Mouse (Mus musculus): ENCODE measurements around the gene Ndufb10. TPM values are rescaled to one million over a fixed set of nuclear protein-coding genes. Genes with fewer than 3 reads are reported as not detected.
"Not testable (repeated sequence)": the region's sequence is repeated elsewhere in the genome, so short reads cannot be mapped to it uniquely, and the experiment has no call there.

The Ndufb10 gene
- total RNA-seq, 2 experiments from 2014 or later = 367 to 608 TPM

GRCm38 (mm10) chr17:24732233-24732935, 8.1 kb upstream of the Ndufb10 start:
- TF ChIP-seq CTCF (IDR thresholded peaks at IDR 0.05) = no peak
- peak; percentile 91 for DNase-seq
- peak overlapping the region; percentile 98 for H3K27ac ChIP-seq
- H3K4me3 ChIP-seq = peak overlapping the region; percentile 78
- intact Hi-C loops (cut with DNase I) = no loop called here

GRCm38 (mm10) chr17:24730787-24731186, 6.5 kb upstream of the Ndufb10 start:
- TF ChIP-seq CTCF (IDR thresholded peaks at IDR 0.05) = no peak
- H3K27ac ChIP-seq = peak overlapping the region; percentile 98
- intact Hi-C loops (cut with DNase I) = no loop called here
- peak overlapping the region; percentile 78 for H3K4me3 ChIP-seq
- no peak for DNase-seq

GRCm38 (mm10) chr17:24729067-24729466, 4.8 kb upstream of the Ndufb10 start:
- Histone ChIP-seq H3K27ac (peak overlapping the region; percentile 98), H3K4me3 (peak overlapping the region; percentile 78)
- no peak for TF ChIP-seq CTCF (IDR thresholded peaks at IDR 0.05)
- intact Hi-C loops (cut with DNase I) = no loop called here
- peak; percentile 81 for DNase-seq

- Histone ChIP-seq H3K4me3 (peak overlapping the region; percentile 78), H3K27ac (peak overlapping the region; percentile 98)
- intact Hi-C loops (cut with DNase I) = no loop called here
- no peak for TF ChIP-seq CTCF (IDR thresholded peaks at IDR 0.05)
- DNase-seq = peak; percentile 72
Observed at GRCm38 (mm10) chr17:24728184-24728583, 3.9 kb upstream of the Ndufb10 start.

GRCm38 (mm10) chr17:24727618-24728017, 3.3 kb upstream of the Ndufb10 start, which contains the start of gene Rpl3l:
Rpl3l (plus strand) TSS chr17:24727820.
- peak; percentile 90 for DNase-seq

GRCm38 (mm10) chr17:24725637-24726390, 1.5 kb upstream of the Ndufb10 start:
- intact Hi-C loops (cut with DNase I) = no loop called here
- DNase-seq = no peak
- Histone ChIP-seq H3K4me3 (no peak overlapping the region), H3K27ac (peak overlapping the region; percentile 98)
- peak; percentile 35; the same call in 1 of the 2 replicates for TF ChIP-seq CTCF (IDR thresholded peaks at IDR 0.05)

More at GRCm38 (mm10) chr17:24727618-24728017, 3.3 kb upstream of the Ndufb10 start, which contains the start of gene Rpl3l:
- peak within 1 kb of the TSS; percentile 78 for H3K4me3 ChIP-seq
- intact Hi-C loops (cut with DNase I) = no loop called here
- H3K27ac ChIP-seq = peak within 1 kb of the TSS; percentile 98
- no peak for TF ChIP-seq CTCF (IDR thresholded peaks at IDR 0.05)

- intact Hi-C loops (cut with DNase I) = no loop called here
- TF ChIP-seq CTCF (IDR thresholded peaks at IDR 0.05) = no peak
- Histone ChIP-seq H3K4me3 (peak overlapping the region; percentile 98), H3K27ac (peak overlapping the region; percentile 97)
- DNase-seq = no peak
Observed at GRCm38 (mm10) chr17:24723881-24724180, 447 bp downstream of the Ndufb10 start.

- no peak for TF ChIP-seq CTCF (IDR thresholded peaks at IDR 0.05)
- peak overlapping the region; percentile 98 for H3K4me3 ChIP-seq
- no peak for DNase-seq
- intact Hi-C loops (cut with DNase I) = no loop called here
- H3K27ac ChIP-seq = peak overlapping the region; percentile 97
Observed at GRCm38 (mm10) chr17:24723122-24723880, 977 bp downstream of the Ndufb10 start.

GRCm38 (mm10) chr17:24722220-24722924, 1.9 kb downstream of the Ndufb10 start:
- no peak for DNase-seq
- Histone ChIP-seq H3K27ac (peak overlapping the region; percentile 51), H3K4me3 (peak overlapping the region; percentile 98)
- no peak for TF ChIP-seq CTCF (IDR thresholded peaks at IDR 0.05)
- intact Hi-C loops (cut with DNase I) = no loop called here

- intact Hi-C loops (cut with DNase I) = not testable (repeated sequence)
- peak overlapping the region; percentile 51; the same call in 1 of the 2 replicates for H3K27ac ChIP-seq
Observed at GRCm38 (mm10) chr17:24721383-24721955, 2.8 kb downstream of the Ndufb10 start.

GRCm38 (mm10) chr17:24720616-24721015, 3.7 kb downstream of the Ndufb10 start:
- intact Hi-C loops (cut with DNase I); DNase-seq: not testable (repeated sequence)
- H3K4me3 ChIP-seq = peak overlapping the region; percentile 98

More at GRCm38 (mm10) chr17:24721383-24721955, 2.8 kb downstream of the Ndufb10 start:
- peak overlapping the region; percentile 98 for H3K4me3 ChIP-seq
- not testable (repeated sequence) for DNase-seq

More at GRCm38 (mm10) chr17:24720616-24721015, 3.7 kb downstream of the Ndufb10 start:
- peak overlapping the region; percentile 98 for H3K27ac ChIP-seq
